Mouse (Mus musculus) MEL (cell line): Measurements from ENCODE around the gene Coq8b. TPM values are rescaled to one million over a fixed set of nuclear protein-coding genes. Genes with fewer than 3 reads are reported as not detected.
A peak's percentile ranks its signal among the peaks of the same experiment; 100 is the strongest.

ENCODE experiments used
- DNase-seq: peaks from one replicate; pipeline ENCODE4 v3.0.0; 2011; ENCODE audit warnings: low read depth, low spot score
- H3K27ac ChIP-seq: 2 replicates; pipeline ENCODE4 v1.5.1; 2012; ENCODE audit warnings: low read depth, mild to moderate bottlenecking, control low read depth, low read length, moderate library complexity; ENCODE audit not compliant: control insufficient read depth
- H3K27me3 ChIP-seq, 2 experiments: fragments of 150-350 bp in 1 of 2; sonication (generic) in 1 of 2; 2 replicates each; pipeline ENCODE4 v1.6.1; 2012; ENCODE audit warnings: low read length in 2 of 2, mild to moderate bottlenecking in 2 of 2, improper control_type of control experiment in 1 of 2, moderate library complexity in 1 of 2; ENCODE audit not compliant: insufficient read depth in 2 of 2, control insufficient read depth in 1 of 2
- H3K36me3 ChIP-seq, 2 experiments: 2 replicates each; pipeline ENCODE4 v1.6.1; 2012 to 2014; ENCODE audit warnings: low read length in 2 of 2, improper control_type of control experiment in 1 of 2, inconsistent platforms in 1 of 2, mild to moderate bottlenecking in 1 of 2; ENCODE audit not compliant: insufficient read depth in 2 of 2, control insufficient read depth in 1 of 2
- H3K4me1 ChIP-seq, 2 experiments: fragments of 150-350 bp in 1 of 2; sonication (generic) in 1 of 2; 2 replicates each; pipeline ENCODE4 v1.6.1; 2012; ENCODE audit warnings: low read length in 2 of 2, improper control_type of control experiment in 1 of 2, mild to moderate bottlenecking in 1 of 2; ENCODE audit not compliant: insufficient read depth in 2 of 2, control insufficient read depth in 1 of 2
- H3K4me3 ChIP-seq, 2 experiments: fragments of 150-350 bp in 1 of 2; sonication (generic) in 1 of 2; 2 replicates each; pipeline ENCODE4 v1.5.1; 2012; ENCODE audit warnings: low read depth in 2 of 2, low read length in 2 of 2, mild to moderate bottlenecking in 2 of 2, moderate library complexity in 2 of 2, control low read depth in 1 of 2, improper control_type of control experiment in 1 of 2; ENCODE audit not compliant: control insufficient read depth in 1 of 2, insufficient read depth in 1 of 2
- H3K79me2 ChIP-seq: 2 replicates; pipeline ENCODE4 v1.6.1; 2012; ENCODE audit warnings: mild to moderate bottlenecking, low read length, moderate library complexity; ENCODE audit not compliant: control insufficient read depth, poor library complexity, insufficient read depth
- H3K9ac ChIP-seq: 2 replicates; pipeline ENCODE4 v1.6.1; 2012; ENCODE audit warnings: low read depth, mild to moderate bottlenecking, control low read depth, low read length, moderate library complexity; ENCODE audit not compliant: control insufficient read depth, poor library complexity, severe bottlenecking
- H3K9me3 ChIP-seq: fragments of 150-350 bp; sonication (generic); replicated peaks from 2 replicates; pipeline ENCODE4 v1.6.1; 2012; ENCODE audit warnings: mild to moderate bottlenecking, low read length, improper control_type of control experiment, moderate library complexity; ENCODE audit not compliant: insufficient read depth
- CHD1 ChIP-seq: IDR thresholded peaks from 2 replicates; pipeline ENCODE4 v1.6.1; 2012; ENCODE audit warnings: low read depth, mild to moderate bottlenecking, inconsistent platforms, low read length, improper control_type of control experiment
- CTCF ChIP-seq, 3 experiments: IDR thresholded peaks in 2 of 3; conservative IDR thresholded peaks in 1 of 3; 2 replicates each; pipeline ENCODE4 v1.5.1; 2011 to 2012; ENCODE audit warnings: low read length in 3 of 3, low read depth in 2 of 3, mild to moderate bottlenecking in 2 of 3, improper control_type of control experiment in 1 of 3, inconsistent platforms in 1 of 3, mixed read lengths in 1 of 3, moderate library complexity in 1 of 3; ENCODE audit not compliant: control insufficient read depth in 1 of 3, insufficient read depth in 1 of 3, poor library complexity in 1 of 3, severe bottlenecking in 1 of 3
- E2F4 ChIP-seq: IDR thresholded peaks from 2 replicates; pipeline ENCODE4 v1.6.1; 2011; ENCODE audit warnings: low read depth, low read length, improper control_type of control experiment, borderline replicate concordance
- GABPA ChIP-seq: IDR thresholded peaks from 2 replicates; pipeline ENCODE4 v1.6.1; 2012; ENCODE audit warnings: low read depth, mild to moderate bottlenecking, inconsistent platforms, low read length, improper control_type of control experiment, moderate library complexity
- GATA1 ChIP-seq: IDR thresholded peaks from 2 replicates; pipeline ENCODE4 v1.6.1; 2011; ENCODE audit warnings: low read depth, low read length, improper control_type of control experiment
- MAFK ChIP-seq: IDR thresholded peaks from 2 replicates; pipeline ENCODE4 v1.6.1; 2011; ENCODE audit warnings: low read depth, mild to moderate bottlenecking, low read length, improper control_type of control experiment, borderline replicate concordance
- MEF2A ChIP-seq: IDR thresholded peaks from 2 replicates; pipeline ENCODE4 v1.6.1; 2014; ENCODE audit warnings: low read depth, mild to moderate bottlenecking, inconsistent platforms, low read length, improper control_type of control experiment; ENCODE audit not compliant: poor library complexity, insufficient replicate concordance, severe bottlenecking; ENCODE audit errors: extremely low read depth
- MYB ChIP-seq: IDR thresholded peaks from 2 replicates; pipeline ENCODE4 v1.6.1; 2011; ENCODE audit warnings: mild to moderate bottlenecking, low read depth, low read length, improper control_type of control experiment
- MYC ChIP-seq: IDR thresholded peaks from 2 replicates; pipeline ENCODE4 v1.6.1; 2011; ENCODE audit warnings: low read depth, mild to moderate bottlenecking, low read length, improper control_type of control experiment, moderate library complexity
- NELFE ChIP-seq: IDR thresholded peaks from 2 replicates; pipeline ENCODE4 v1.6.1; 2011; ENCODE audit warnings: low read depth, low read length, improper control_type of control experiment
- POLR2A ChIP-seq, 2 experiments: IDR thresholded peaks; 2 replicates each; pipeline ENCODE4 v1.6.1; 2011 to 2012; ENCODE audit warnings: low read length in 2 of 2, mild to moderate bottlenecking in 2 of 2, control low read depth in 1 of 2, improper control_type of control experiment in 1 of 2, low read depth in 1 of 2, moderate library complexity in 1 of 2; ENCODE audit not compliant: control insufficient read depth in 1 of 2, insufficient read depth in 1 of 2, poor library complexity in 1 of 2
- RAD21 ChIP-seq: IDR thresholded peaks from 2 replicates; pipeline ENCODE4 v1.6.1; 2011; ENCODE audit warnings: mild to moderate bottlenecking, low read depth, low read length, improper control_type of control experiment
- SIN3A ChIP-seq: IDR thresholded peaks from 2 replicates; pipeline ENCODE4 v1.6.1; 2012; ENCODE audit warnings: low read length, improper control_type of control experiment, inconsistent platforms
- TBP ChIP-seq: IDR thresholded peaks from 2 replicates; pipeline ENCODE4 v1.8.0; 2011; ENCODE audit warnings: low read depth, low read length, improper control_type of control experiment
- TCF12 ChIP-seq: IDR thresholded peaks from 2 replicates; pipeline ENCODE4 v1.6.1; 2014; ENCODE audit warnings: low read depth, mild to moderate bottlenecking, inconsistent platforms, low read length, improper control_type of control experiment, moderate library complexity
- USF1 ChIP-seq: IDR thresholded peaks from 2 replicates; pipeline ENCODE4 v1.6.1; 2014; ENCODE audit warnings: low read depth, mild to moderate bottlenecking, inconsistent platforms, low read length, improper control_type of control experiment, moderate library complexity
- ZC3H11A ChIP-seq: IDR thresholded peaks from 2 replicates; pipeline ENCODE4 v1.6.1; 2012; ENCODE audit warnings: low read depth, mild to moderate bottlenecking, inconsistent platforms, low read length, improper control_type of control experiment
- polyA plus RNA-seq, 2 experiments: library from polyadenylated mRNA; stranded (reverse) in 1 of 2; unstranded in 1 of 2; fragments of >175 nt in 1 of 2; fragments of >200 nt in 1 of 2; gene quantifications; 2 replicates each; pipeline versions ENCODE4 v1.2.1 to v1.2.4; 2012; ENCODE audit warnings: low replicate concordance in 2 of 2, low read depth in 1 of 2; ENCODE audit not compliant: insufficient read length in 2 of 2, insufficient read depth in 1 of 2, missing spikeins in 1 of 2
- total RNA-seq: library from RNA; depleted of rRNA; stranded (reverse); fragments of 300-350 nt; gene quantifications from 2 replicates; pipeline ENCODE4 v1.2.3, GENCODE M21; 2012

Gene Coq8b
- total and polyA plus RNA-seq, 3 experiments: 13.8 to 22.7 TPM; not detected in 1

DNA sequence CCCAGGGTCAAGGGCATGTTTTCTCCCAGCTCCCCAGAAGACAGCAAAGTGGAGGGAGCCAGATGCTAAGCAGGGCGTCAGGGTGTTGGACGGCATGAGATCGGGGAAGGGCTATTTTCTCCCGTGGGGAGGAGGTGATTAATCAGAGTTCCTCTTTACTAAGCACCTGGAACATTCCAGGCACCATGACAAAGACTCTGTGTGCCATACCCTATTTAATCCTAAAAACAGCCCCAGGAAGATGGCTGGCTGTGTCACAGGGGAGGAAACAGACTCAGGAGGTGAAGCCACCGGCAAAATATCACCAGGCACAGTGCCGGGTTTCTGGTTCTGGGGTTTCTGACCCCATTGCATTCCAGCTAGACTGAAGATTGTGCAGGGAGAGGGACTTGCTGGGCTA is 10.9 kb upstream of the Coq8b start:
- H3K4me1 ChIP-seq: peaks cover 2 to 19% of the 10 kb centered on the region in 2 experiments
- no peak for DNase-seq

DNA sequence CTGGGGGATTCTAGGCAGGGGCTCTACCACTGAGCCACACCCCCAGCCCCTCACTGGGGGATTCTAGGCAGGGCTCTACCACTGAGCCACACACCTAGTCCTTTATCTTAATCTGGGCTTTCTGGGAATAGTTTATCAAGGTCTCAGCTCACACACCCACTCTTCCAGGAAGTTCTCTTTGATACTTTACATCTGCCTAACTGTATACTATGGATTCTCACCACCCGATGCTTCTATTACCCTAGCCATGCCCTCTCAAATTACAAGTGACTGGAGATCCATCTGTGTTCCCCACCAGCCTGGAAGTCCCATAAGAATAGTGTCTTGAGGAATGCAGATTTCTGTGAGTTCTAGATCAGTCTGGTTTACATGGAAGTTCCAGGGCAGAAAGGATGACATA is 10.3 kb upstream of the Coq8b start:
- H3K4me3 ChIP-seq: no peak overlapping the region
- H3K9me3 ChIP-seq: no peaks in the 10 kb centered on the region
- peaks cover 2 to 19% of the 10 kb centered on the region in 2 experiments for H3K4me1 ChIP-seq
- TF ChIP-seq GABPA (no peak), SIN3A (no peak), RAD21 (no peak)
- TF ChIP-seq, all 39 proteins: peak for 0
- H3K27me3 ChIP-seq: no peaks in the 10 kb centered on the region
- H3K36me3 ChIP-seq: peaks cover 0 to 9% of the 10 kb centered on the region in 2 experiments; a peak in 2 of 4 replicates
- DNase-seq: peak; percentile 23
- peaks cover 3% of the 10 kb centered on the region; the same call in 1 of the 2 replicates for H3K79me2 ChIP-seq
- no peak overlapping the region for H3K27ac ChIP-seq
- no peak overlapping the region for H3K9ac ChIP-seq

More for the DNA sequence above, 10.9 kb upstream of the Coq8b start:
- no peaks in the 10 kb centered on the region for H3K9me3 ChIP-seq
- TF ChIP-seq ZC3H11A (no peak), SIN3A (no peak), MYB (no peak), MEF2A (no peak), USF1 (no peak), GATA1 (no peak), TBP (no peak), RAD21 (no peak), POLR2A (IDR thresholded peaks at IDR 0.05; ENCODE audit: control insufficient read depth in 1 of 2, insufficient read depth in 1 of 2, low read depth in 1 of 2, low read length in 2 of 2, poor library complexity in 1 of 2) (no peak), CTCF (IDR thresholded peaks at IDR 0.05 in 2 of 3, conservative IDR thresholded peaks at IDR 0.05 in 1 of 3; ENCODE audit: control insufficient read depth in 1 of 3, insufficient read depth in 1 of 3, low read depth in 2 of 3, low read length in 3 of 3, poor library complexity in 1 of 3, severe bottlenecking in 1 of 3) (no peak), E2F4 (no peak), MAFK (no peak), TCF12 (no peak), NELFE (no peak), MYC (no peak), CHD1 (no peak)
- H3K27me3 ChIP-seq: no peaks in the 10 kb centered on the region
- peaks cover 0 to 9% of the 10 kb centered on the region in 2 experiments; a peak in 3 of 4 replicates for H3K36me3 ChIP-seq
- H3K4me3 ChIP-seq: no peak overlapping the region
- H3K79me2 ChIP-seq: 0 out of 2 replicates have a peak, but pooled peaks cover 1% of the 10 kb centered on the region
- H3K9ac ChIP-seq: no peak overlapping the region
- H3K27ac ChIP-seq: no peak overlapping the region
